Mouse (Mus musculus): ENCODE measurements at regions not wholly inside any gene's neighbourhood (a gene's known extent, or its start where the extent isn't known, plus 50 kb on each side); places are given as distances from the start of the nearest gene placed in this dataset.

GRCm38 (mm10) chr14:48804098-48804497 is 130.5 kb upstream of the Otx2 start:
- no peak for TF ChIP-seq CTCF (IDR thresholded peaks at IDR 0.05; ENCODE audit: control insufficient read depth, insufficient read depth, insufficient read length)
- TF ChIP-seq MYOG (IDR thresholded peaks at IDR 0.05; ENCODE audit: control insufficient read depth, extremely low read depth, insufficient read length): no peak
- no peak for TF ChIP-seq MYOD1 (IDR thresholded peaks at IDR 0.05; ENCODE audit: control insufficient read depth, insufficient read length, low read depth)
- TF ChIP-seq FOSL1 (IDR thresholded peaks at IDR 0.05; ENCODE audit: insufficient read depth, low read length, poor library complexity, severe bottlenecking): no peak
- TF ChIP-seq USF1 (IDR thresholded peaks at IDR 0.05; ENCODE audit: low read depth): no peak
- no peak for TF ChIP-seq MAX (IDR thresholded peaks at IDR 0.05)
- no peak for TF ChIP-seq CEBPB (IDR thresholded peaks at IDR 0.05; ENCODE audit: low read depth)
